Mouse (Mus musculus) frontal cortex, postnatal 25 days (tissue): Measurements from ENCODE around the gene 1700113H08Rik.

Experiments
- DNase-seq, 2 experiments: peaks; one replicate each; pipeline ENCODE4 v3.0.0; 2022; ENCODE audit warnings: low spot score in 2 of 2

The 1700113H08Rik gene

DNA sequence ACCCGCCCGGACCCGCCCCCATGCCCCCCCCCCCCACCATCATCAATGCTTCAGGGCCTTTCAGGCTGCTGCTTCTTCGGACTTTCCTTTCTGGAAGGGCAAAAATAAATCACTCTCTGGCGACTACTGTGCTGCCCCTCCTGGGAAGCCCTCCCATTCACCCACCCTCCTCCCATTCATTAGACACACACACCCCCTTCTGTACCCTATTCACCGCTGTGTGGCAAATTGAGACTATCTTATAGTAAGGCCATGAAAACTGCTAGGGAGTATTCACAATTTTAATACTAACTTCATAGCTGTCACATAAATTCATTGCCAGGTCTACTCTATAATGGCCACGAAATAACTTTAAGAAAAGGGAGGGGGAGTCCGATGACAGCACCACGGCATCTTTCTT lies 1.1 kb downstream of the 1700113H08Rik start:
- no peak for DNase-seq

- no peak for DNase-seq
Observed at GRCm38 (mm10) chr10:87059447-87059846, 1.6 kb downstream of the 1700113H08Rik start.

GRCm38 (mm10) chr10:87084236-87084635 lies 26.4 kb downstream of the 1700113H08Rik start:
- peak; percentile 20 to 45 for DNase-seq

DNA sequence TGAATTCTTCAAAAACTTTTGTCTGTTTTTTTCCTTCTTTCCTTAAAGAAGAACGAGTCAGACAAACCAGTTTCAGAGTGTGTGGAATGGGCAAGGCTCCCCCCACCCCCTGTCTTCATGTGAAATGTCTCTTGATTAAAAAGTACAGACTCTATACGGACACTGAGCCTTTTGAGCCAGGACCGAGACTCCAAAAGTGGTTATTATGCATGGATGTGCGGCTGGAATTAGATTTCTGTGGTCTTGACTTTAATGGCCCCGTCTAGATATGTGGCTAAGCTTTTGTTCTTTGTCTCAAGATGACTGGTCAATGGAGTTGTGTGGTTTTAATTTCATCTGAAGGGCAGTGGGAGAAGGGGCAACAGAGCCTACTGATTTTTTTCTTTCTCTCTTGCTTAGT lies 29.8 kb downstream of the 1700113H08Rik start:
- DNase-seq = no peak

GRCm38 (mm10) chr10:87094249-87094648 lies 36.4 kb downstream of the 1700113H08Rik start:
- DNase-seq = peak; percentile 17 to 28

GRCm38 (mm10) chr10:87098722-87099121 lies 40.9 kb downstream of the 1700113H08Rik start:
- DNase-seq = no peak

DNA sequence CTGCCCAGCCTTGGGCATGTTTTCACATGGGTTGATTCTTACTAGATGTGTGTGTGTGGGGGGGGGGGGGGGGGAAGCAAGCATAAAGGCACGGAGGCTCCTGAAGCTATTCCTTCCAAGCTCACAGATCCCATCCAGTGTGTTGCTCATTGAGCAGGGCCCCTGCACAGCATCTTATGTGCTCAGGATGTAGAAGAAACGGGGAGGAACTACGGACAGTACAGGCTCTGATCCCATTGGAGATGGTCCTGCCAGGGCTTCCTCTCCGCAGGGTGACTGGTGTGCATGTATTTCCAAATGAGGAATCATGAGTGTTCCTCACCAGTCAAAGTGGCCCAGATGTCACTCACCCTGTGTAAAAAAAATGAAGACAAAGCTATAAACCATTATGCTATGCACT lies 42.8 kb downstream of the 1700113H08Rik start:
- no peak for DNase-seq

DNA sequence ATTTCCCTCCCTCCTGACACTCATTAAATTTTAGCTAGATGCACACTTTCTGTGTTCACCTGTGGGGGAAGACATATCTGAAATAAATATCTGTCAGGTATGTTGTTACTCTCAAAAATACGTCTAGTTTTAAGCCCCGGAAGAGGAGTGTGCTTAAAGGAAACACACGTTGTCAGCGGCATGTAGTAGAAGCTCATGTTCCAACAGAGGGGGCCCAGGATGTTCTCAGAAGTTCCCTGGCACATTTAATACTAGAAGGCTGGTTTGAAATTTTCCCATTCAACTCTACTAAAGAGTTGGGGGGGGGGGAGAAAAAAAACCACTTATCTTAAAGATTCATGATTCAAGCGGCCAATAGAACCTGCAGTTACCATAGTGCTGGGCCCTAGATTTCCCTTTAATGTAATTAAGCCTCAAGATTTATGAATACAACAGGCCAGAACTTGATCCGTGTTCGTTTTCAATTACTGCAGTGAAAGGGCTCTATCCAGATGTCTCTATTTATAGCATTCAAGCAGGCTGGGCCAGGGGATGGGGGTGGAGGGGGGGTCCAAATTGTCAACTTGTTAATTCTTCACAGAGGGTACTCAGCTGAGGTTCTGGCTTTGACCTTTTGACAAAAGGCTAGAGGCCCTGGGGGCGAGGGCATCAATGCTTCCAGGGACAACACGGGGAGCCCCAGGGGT lies 43.6 kb downstream of the 1700113H08Rik start:
- DNase-seq = no peak

GRCm38 (mm10) chr10:87101951-87102320 lies 44.1 kb downstream of the 1700113H08Rik start:
- no peak for DNase-seq

- no peak for DNase-seq
Observed at GRCm38 (mm10) chr10:87102455-87102854, 44.6 kb downstream of the 1700113H08Rik start.

GRCm38 (mm10) chr10:87103286-87103685 lies 45.4 kb downstream of the 1700113H08Rik start:
- DNase-seq = no peak

- DNase-seq = no peak
Observed at GRCm38 (mm10) chr10:87107565-87108297, 49.9 kb downstream of the 1700113H08Rik start.

GRCm38 (mm10) chr10:87108333-87108732 lies 50.5 kb downstream of the 1700113H08Rik start:
- no peak for DNase-seq

- DNase-seq = no peak
Observed at GRCm38 (mm10) chr10:87109038-87109771, 51.4 kb downstream of the 1700113H08Rik start.

GRCm38 (mm10) chr10:87110909-87111308 lies 53.1 kb downstream of the 1700113H08Rik start:
- no peak for DNase-seq

DNA sequence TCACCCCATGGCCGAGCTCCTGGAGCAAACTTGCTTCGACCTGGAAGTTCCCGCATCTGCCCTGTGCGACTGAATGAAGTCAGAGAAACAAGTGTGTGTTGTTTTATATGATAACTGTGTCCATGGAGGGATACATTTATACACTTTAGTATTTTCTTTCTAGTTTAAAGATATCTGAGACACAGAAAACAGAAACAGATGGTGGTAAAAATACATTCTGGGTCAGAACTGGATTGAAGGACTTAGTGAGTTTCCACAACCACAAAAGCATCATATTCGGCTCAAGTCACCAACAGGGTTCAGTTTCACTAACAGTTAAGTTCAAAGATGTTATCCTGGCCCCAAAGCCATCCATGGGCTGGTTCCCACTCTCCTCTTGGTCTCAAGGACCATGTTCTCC lies 67.2 kb downstream of the 1700113H08Rik start:
- DNase-seq = no peak

DNA sequence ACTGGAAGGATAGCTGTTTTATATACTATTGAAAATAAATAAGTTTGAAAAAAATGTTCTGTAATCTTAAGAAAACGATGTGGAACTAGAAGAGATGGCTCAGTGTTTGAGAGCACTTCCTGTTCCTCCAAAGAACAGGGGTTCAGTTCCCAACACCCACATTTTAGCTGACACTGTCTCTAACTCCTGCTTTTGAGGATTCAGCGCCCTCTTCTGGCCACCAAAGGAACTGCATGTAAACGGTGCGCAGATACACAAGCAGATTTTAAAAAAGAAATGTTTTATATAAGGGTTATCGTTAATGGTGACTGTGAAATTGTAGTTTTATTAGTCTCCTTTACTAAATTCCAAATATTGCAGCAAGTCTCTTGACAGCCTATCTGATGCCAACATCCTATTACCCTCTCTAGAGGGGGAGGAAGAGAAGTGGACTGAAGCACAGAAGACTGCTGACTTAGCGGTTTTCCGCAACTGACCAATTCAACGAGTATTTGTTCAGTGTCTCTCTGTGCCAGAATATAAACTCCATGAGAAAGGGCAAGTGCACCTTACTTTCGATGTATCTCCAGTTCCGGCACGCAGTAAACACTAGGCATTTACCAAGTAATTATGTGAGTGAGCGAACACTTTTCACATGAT lies 68.5 kb downstream of the 1700113H08Rik start:
- DNase-seq = no peak

- DNase-seq = no peak
Observed at GRCm38 (mm10) chr10:87151050-87151449, 93.2 kb downstream of the 1700113H08Rik start.

DNA sequence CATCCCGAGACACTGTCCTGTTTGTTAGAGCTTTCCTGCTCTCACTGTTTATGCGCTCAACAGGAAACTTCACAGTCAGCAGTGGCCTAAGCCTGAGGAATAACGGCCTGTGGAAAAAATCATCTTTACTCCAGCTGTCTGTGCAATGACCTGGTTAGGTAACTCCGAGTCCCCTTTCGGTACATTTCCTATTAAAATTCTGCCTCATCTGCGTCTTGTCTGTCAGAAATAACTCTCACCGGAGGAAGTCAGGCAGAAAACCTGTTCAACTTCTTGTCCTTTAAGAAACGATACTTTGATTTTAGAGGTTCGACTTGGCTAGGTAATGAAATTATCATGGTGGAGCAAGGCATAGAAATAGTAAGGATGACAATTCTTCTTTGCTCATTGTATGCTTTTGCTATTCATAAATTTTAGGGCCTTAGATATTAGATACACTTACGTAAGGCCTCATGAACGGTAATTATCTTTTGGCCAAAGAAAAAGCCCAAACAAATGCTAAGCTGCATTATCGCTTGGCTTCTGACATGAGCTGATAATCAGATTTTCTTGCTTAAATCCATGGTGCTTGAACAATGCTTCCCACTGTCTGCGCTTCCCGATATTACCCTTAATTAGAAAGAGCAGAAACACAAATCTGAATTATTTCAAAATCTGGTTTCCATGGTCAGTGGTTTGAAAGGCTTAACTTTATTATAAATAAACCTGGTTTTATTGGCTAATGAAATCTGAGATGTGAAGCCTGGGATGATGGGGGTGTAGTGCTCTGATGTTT lies 96.1 kb downstream of the 1700113H08Rik start:
- no peak for DNase-seq

DNA sequence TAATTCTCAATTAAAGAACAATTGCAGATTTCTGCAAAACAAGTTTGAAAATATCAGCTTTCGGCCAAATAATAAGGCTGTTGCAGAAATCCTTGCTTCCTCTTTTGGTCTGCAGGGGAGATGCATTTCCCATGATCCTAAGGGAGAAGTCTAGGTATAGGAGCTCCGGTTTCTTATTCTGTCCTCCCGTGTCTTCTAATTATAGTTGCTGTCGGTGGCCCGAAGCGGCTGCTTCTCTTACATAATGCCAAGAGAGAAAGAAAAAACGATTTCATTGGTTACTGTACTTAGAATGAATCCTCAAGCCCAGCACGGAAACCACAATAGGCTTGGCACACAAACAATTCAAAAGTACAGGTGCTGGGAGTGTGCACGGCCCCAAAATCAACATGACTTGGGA lies 101.9 kb downstream of the 1700113H08Rik start:
- peak in 1 of 2 experiments; percentile 8 for DNase-seq

DNA sequence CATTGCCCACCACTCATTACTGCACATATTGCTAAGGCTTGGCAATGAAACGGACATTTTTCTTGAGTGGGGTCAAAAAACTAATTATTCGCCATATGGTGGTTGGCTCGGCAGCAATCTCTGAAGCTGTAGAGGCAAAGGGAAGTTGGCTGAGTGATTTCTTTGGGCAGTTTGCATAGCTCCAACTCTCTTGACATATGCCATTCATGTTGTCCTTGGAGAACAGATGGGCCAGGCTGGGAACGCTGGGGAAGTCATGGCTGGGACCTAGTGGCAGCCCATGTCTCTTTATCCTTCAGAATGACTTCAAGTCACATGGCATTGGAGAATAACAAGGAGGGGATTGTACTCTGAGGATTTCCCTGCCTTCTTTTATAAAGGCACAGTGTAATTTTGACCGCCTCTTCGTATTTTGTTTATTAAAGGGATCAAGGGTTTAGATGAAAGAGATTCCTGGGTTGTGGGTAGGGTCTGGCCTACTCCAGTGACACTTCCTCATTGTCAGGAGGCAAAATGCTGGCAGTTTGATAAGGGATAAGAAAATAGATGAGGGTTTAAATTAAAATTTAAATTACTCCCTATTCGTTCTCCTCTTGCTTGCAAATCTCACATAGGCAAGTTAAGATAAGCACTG lies 138.4 kb downstream of the 1700113H08Rik start:
- DNase-seq = no peak
